Mouse (Mus musculus): ENCODE results near the gene Cadm4.

The Cadm4 gene

DNA sequence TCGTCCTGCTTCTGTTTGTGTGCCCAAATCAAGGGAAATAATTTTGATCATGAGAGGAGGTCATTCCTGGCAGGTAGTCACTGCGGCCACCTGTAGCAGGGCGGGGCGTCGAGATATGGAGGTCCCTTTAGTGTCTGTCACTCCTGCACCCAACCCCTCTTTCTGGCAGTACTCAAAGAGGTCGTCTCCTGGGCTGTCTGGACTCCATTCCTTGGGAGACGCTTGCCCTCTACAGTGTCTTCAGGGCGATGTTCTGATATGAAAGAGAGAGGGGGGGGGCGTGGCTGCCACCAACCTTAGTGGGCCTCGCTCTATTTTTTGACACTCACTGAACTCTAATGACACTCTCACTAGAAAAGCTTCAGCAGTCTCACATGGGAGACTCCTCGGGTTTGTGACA, 47.8 kb downstream of the Cadm4 start:
- intact Hi-C loops (cut with DNase I): loop anchor here (2.0 kb wide), 1 partner anchor 23 kb away; the partner anchor contains the start of gene Zfp428

DNA sequence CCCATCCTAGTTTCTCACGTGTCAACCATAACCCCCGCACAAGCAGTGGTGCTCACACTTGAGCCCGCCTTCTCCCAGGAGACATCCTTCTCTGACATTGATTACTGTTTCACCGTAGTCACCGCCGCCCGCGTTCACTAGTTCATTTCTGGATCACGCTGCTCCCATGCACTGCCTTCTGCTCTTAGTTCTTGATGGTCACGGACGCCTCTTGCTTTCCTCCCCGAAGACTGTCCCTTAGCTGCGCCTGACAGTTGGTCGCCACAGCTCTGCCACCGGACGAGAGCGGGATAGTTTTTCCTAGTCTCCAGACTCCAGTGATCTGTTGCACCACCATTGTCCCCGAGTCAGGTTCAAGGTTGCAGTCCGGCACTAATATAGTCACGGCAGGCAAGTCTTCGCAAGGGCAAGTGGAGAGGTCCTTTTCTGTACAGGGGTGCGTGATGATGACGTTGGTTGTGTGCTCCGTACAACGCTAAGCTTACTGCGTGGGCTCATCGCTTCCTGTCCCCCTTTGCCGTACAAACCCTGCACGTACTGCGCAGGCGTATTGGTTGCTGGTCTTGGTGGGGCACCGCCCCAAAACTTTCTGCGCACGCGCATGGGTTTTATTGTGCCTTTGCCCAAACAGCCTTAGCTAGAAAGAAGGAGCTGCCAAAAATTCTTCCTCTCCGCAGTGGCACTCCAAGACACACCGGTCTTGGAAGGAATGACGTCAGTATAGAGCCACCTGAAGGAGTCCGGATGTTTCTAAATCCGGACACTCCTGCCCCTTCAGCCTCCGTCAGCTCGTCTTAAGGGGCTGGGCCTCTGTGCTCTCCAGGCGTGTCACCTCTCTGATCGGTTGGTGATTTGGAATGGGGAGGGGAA, 48.5 kb downstream of the Cadm4 start, which contains the start of gene Irgq:
Gene Irgq (plus strand): TSS at position 628 of the 870 bp plus-strand sequence.
- intact Hi-C loops (cut with DNase I): loop anchor here (2.0 to 5.0 kb wide), 2 partner anchors 17 to 127 kb away; partner anchors contain the start of genes Pinlyp and Xrcc1

DNA sequence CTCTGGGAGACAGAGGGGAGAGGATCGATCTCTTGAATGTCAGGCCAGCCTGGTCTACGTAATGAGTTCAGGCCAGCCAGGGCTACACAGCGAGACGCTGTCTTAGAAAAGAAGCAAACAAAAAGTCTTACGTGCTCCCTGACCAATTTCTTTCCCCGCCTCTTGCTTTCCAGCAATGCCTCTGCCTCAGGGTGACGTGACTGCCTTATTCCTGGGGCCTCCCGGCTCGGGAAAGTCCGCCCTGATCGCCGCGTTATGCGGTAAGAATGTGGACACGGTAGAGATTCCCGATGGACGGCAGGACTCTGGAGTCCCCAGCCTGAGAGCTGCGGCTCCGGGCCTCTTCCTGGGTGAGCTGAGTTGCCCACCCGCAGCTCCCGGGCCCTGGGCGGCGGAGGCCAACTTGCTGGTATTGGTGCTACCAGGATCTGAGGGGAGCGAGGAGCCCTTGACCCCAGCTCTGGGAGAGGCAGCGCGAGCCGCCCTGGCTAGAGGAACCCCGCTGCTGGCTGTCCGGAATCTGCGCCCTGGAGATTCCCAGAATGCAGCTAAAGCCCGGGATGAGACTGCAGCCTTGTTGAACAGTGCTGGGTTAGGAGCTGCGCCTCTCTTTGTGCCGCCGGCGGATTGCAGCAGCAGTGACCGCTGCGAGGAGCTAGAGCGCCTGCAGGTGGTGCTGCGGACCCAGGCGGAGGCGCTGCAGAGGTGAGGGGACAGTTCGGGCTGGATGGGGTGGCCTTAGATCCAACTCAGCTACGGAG, 49.6 kb downstream of the Cadm4 start:
- intact Hi-C loops (cut with DNase I): loop anchor here (2.0 to 5.0 kb wide), 2 partner anchors 15 to 126 kb away; partner anchors contain the start of genes Pinlyp and Xrcc1

DNA sequence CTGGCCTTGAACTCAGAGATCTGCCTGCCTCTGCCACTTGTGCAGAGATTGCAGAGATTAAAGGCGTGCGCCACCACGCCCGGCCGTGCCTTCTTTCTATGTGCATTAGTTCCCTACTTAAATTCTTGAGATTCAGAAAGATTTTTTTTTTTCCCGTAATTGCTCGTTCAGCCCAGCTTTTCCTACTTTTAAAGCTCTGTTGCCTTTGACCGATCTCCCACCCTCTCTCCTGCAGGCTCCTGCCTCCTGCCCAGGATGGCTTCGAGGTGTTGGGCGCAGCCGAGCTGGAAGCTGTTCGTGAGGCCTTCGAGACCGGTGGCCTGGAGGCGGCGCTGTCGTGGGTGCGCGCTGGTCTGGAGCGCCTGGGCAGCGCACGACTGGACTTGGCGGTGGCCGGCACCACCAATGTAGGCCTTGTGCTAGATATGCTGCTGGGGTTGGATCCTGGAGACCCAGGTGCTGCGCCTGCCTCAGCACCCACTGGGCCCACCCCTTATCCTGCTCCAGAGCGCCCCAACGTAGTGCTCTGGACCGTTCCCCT, 51.3 kb downstream of the Cadm4 start:
- intact Hi-C loops (cut with DNase I): loop anchor here (5.0 kb wide), 1 partner anchor 124 kb away; no protein-coding TSS in a partner anchor

DNA sequence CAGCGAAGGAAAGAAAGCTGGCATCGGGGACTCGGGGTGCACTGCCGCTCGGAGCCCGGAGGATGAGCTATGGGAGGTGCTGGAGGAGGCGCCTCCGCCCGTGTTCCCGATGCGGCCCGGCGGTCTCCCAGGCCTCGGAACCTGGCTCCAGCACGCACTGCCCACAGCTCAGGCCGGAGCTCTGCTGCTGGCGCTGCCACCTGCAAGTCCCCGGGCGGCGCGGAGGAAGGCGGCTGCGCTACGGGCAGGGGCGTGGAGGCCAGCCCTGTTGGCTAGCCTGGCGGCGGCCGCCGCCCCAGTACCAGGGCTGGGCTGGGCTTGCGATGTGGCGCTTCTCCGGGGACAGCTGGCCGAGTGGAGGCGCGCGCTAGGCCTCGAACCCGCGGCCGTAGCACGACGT, 52.0 kb downstream of the Cadm4 start:
- intact Hi-C loops (cut with DNase I): loop anchor here (5.0 kb wide), 1 partner anchor 123 kb away; no protein-coding TSS in a partner anchor

DNA sequence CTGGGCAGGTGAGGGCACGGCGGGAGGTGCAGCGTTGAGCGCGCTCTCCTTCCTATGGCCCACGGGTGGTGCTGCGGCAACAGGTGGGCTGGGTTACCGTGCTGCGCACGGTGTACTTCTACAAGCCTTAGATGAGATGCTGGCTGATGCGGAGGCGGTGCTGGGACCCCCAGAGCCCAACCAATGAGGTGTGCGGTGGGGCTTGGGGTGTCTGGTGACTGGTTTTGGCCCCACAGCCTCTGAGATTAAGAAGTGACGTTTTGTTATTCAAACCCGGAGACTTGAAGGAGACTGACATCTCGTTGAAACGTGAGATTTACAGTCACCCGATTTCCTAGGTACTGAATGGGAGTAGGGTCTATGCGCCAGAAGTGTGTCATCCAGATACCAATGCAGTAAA, 52.5 kb downstream of the Cadm4 start:
- intact Hi-C loops (cut with DNase I): loop anchor here (5.0 kb wide), 1 partner anchor 123 kb away; no protein-coding TSS in a partner anchor

DNA sequence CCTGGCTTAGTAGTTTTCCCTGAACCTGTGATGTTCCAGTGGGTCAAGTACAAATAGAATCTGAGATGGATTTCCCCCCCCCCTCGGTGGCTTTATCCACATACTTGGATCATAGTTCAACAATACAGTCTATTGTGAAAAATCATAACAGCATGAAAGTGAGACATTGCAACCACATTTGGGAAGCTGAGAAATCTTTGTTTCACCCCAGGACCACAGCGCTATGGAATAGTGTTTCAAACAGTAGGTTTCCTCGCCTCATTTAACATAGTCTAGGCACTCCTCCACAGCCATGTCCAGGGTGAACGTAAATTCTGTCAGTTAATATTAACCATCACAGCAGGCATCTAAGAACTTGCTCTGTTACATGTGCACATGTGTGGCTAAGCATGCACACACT, 55.3 kb downstream of the Cadm4 start:
- intact Hi-C loops (cut with DNase I): no loop called here

DNA sequence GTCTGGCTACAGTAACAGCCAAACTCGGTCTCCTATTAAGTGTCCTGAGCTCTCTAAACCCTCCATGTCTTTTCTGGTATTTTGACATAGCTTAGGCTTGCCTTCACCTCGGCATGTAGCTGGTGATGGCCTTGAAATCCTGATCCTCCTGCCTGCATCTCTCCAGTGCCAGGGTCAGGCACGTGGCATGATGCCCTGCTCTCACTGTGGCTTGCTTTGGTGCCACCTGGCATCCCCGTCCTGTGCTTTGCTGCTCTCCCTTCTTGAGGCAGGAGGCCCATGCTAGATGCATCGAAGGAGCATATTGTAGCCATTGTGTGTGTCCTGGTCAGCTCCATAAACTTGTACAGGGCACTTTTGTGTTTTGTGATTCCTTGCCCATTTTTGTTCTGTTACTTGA, 55.8 kb downstream of the Cadm4 start:
- intact Hi-C loops (cut with DNase I): no loop called here

DNA sequence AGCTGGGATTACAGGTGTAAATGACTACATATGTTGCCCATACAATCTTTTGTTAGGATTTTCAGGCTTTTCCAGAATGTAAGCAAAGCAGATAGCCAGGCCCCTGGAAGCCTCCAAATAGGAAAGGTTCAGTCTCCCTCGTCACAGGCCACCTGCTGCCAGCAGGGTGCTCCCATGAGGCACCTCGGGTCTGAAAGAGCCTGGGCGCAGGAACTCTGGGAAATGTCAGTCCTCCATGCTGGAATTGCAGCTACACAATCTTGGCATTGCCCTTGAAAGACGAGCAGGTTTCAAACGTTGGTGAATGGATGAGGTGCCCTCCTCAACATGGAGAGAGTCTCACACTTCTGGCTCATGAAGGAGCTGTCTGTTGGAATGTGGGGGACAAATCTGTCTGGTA, 56.3 kb downstream of the Cadm4 start:
- intact Hi-C loops (cut with DNase I): no loop called here

DNA sequence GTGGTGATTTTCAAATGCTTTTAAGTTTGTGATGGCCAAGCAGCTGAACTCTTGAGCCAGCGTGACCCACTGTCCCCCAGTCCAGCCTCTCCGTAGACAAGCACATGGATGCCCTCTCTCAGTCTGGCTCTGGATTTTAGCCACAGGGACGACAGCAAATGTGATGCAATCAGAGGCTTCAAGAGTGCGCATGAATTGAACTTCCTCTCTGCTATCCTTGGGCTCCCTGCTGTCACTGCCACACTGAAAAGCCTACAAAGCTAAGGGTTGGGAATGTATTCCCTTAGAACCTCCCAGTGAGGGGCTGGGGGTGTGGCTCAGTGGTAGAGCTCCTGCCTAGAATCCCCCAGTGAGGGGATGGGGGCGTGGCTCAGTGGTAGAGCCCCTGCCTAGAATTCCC, 56.9 kb downstream of the Cadm4 start:
- intact Hi-C loops (cut with DNase I): no loop called here

DNA sequence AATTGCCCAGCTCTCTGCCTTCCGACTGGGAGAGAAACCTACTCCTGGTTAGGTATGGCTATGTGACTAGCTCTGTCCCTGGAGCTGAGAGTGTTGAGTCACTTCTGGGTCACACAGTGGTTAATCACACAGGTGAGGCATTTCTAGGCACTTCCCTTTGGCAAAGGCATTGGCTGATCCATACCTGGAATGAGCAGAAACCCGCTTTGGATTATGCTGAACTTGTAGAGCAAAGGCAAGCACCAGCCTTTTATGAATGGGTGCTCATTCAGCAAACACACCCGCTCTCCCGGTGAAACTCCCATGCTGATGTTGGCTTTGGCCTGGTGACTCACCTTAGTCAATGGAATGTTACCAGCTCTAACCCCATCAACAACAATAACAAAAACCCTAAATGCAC, 57.9 kb downstream of the Cadm4 start:
- intact Hi-C loops (cut with DNase I): no loop called here

DNA sequence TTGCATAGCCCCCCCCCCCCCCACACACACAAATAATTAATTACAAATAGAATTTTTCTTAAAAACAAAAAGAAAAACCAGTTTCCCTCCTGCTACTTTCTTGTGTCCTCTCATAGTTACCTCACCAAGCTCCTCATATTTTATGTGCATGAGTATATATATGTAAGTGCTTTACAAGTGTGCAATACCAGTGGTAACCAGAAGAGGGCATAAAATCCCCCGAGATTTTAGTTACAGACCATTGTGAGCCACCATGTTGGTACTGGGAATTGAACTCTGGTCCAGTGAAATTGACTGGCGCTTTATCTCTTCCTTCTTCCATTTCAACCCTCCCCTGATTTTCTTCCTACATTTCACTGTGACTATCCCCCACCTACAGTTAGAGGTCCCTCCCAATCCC, 62.7 kb downstream of the Cadm4 start:
- intact Hi-C loops (cut with DNase I): no loop called here

DNA sequence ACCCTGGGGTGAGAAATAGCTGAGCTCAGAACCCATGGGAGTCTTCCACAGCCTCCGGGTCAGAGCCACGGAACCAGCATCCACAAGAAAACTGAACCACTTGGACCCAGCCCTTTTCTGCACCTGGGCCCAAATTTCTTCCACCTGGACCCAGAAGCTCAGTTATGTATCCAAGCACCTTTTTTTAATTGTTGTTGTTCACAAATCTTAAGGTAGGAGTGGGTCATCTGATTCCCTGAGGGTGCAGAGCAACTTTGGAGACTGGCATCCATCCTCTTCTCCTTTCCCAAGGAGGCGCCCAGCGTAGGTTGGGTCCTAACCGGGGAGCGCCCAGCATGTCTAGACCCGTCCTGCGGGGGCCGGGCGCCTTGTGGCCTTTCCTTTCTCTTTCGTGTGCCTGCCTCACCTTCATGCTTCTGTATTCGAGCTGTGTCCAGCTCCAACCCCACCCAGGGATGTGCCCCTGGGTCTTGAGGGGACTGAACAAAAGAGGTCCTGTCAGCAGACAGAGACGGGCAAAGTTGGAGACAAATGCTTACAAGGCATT, 64.3 kb downstream of the Cadm4 start, which contains the start of the genes Pinlyp and Xrcc1:
Gene Pinlyp (minus strand): TSS at position 51 of the 547 bp plus-strand sequence.
Gene Xrcc1 (plus strand): TSS at position 222 of the 547 bp plus-strand sequence.
- intact Hi-C loops (cut with DNase I): loop anchor here (2.0 kb wide), 1 partner anchor 15 kb away; the partner anchor contains the start of gene Irgq

DNA sequence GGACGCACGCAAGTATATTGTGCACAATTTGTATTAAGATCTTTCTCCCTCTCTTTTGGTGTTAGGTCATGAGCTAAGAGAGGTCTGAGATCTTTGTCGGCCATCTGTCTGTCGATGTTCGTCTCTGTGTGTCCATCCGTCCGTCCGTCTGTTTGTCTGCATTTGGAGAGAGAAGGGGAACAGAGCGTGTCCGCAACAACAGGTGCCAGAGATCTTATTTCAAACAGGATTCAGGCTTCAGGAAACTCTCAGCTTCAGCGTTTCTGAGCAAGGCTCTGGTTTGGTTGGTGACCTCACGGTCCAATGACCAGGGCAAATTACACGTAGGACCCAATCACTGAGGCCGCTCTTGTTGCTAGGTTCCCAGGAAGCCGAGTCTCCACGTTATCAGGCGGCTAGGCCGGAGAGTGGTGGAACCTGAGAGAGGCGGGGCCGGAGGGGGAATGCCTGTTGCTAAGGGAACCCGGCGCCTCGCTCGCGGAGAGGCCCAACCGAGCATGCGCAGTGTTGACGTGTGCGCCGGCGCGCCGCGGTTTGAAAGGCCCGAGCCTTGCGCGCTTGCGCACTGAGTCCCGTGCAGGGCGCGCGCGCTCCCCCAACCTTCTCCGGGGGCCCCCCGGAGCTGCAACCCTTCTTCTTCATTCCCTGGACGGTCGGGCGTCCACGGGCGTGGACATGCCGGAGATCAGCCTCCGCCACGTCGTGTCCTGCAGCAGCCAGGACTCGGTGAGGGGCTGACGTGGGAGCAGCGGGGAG, 65.0 kb downstream of the Cadm4 start:
- intact Hi-C loops (cut with DNase I): loop anchor here (2.0 kb wide), 1 partner anchor 16 kb away; the partner anchor contains the start of gene Irgq

DNA sequence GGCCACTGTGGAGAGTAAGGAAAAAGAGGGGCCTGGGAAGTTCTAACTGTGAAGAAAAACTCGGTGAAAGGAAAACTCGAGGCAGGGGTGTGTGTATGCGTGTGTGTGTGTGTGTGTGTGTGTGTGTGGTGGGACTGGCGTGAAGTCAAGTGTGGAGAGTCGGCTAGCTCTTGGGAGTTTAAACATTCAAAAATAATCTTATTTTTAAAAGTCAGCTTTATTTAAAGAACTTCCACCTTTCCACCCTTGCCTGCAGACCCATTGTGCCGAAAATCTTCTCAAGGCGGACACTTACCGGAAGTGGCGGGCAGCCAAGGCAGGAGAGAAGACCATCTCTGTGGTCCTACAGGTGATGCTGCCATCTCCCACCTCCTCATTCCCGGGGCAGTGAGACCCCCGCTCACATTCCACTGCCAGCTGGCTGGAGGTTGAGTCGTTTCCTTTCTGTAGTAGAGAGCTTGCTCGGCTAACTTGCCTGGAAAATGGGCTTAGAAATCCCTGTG, 65.8 kb downstream of the Cadm4 start:
- intact Hi-C loops (cut with DNase I): loop anchor here (2.0 kb wide), 1 partner anchor 17 kb away; the partner anchor contains the start of gene Irgq

DNA sequence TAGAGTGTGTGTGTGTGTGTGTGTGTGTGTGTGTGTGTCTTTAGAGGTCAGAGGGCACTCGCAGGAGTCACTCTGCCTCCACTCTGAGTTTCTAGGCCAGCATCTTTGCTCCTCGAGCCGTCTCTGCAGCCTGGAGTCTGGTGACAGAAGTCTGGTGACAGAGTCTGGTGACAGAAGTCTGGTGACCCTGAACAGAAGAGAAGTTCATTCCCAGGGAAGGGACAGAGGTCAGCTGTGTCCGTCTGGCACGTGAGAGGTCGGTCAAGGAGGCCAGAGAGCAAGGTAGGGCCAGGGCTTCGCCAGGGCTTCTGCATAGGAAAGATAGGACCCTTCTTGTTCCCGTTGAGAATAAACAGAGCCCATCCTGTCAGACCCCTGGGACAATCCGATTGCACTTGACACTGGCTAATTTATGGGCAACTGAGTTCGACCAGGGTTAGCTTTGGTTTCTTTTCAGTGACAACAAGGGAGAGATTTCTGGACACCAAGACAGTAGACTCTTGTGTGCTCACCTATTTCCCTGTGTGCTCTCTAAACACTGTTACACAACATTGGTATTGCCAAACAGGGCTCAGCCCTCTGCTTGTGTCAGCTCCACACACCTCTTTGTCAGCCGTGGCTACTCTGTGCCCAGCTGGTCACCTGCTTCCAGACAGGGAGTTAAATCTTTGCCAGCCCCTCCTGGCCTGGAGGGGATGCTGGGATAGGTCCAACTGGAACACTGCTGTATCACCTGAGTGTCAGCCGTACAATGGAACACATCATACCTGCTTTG, 70.3 kb downstream of the Cadm4 start:
- intact Hi-C loops (cut with DNase I): no loop called here

All from adrenal gland (tissue).